Mouse (Mus musculus): ENCODE results near the gene Arsb. TPM values are rescaled to one million over a fixed set of nuclear protein-coding genes. Genes with fewer than 3 reads are reported as not detected.
"Not testable (repeated sequence)": the region's sequence is repeated elsewhere in the genome, so short reads cannot be mapped to it uniquely, and the experiment has no call there.

Arsb gene
- total and polyA plus RNA-seq, 3 experiments: 0.01 to 0.05 TPM; not detected in 1

- H3K4me3 ChIP-seq (ENCODE audit: low read depth, low read length): no peak overlapping the region
- no peaks in the 10 kb centered on the region for H3K36me3 ChIP-seq (replicated peaks)
- H3K27me3 ChIP-seq (ENCODE audit: insufficient read depth, low read length): 0 out of 2 replicates have a peak, but pooled peaks cover 3% of the 10 kb centered on the region
- no peaks in the 10 kb centered on the region for H3K9me3 ChIP-seq (replicated peaks)
- TF ChIP-seq POLR2AphosphoS5 (IDR thresholded peaks at IDR 0.05; ENCODE audit: insufficient replicate concordance, low read depth, low read length): no peak
- TF ChIP-seq GATA2 (IDR thresholded peaks at IDR 0.05; ENCODE audit: borderline replicate concordance, low read depth, low read length): no peak
- no peak for TF ChIP-seq TAL1 (conservative IDR thresholded peaks at IDR 0.05; ENCODE audit: low read depth, low read length)
- no peak for TF ChIP-seq CTCF (IDR thresholded peaks at IDR 0.05; ENCODE audit: low read depth, low read length)
- TF ChIP-seq GATA1 (IDR thresholded peaks at IDR 0.05; ENCODE audit: borderline replicate concordance, low read length): no peak
- no peak for DNase-seq (ENCODE audit: low spot score)
- no peaks in the 10 kb centered on the region for H3K4me1 ChIP-seq (ENCODE audit: insufficient read depth, low read depth, low read length)
- no peak for ATAC-seq (ENCODE audit: extremely low read depth, insufficient number of reproducible peaks, low FRiP score, poor library complexity, severe bottlenecking)
Measured at GRCm38 (mm10) chr13:93978703-93979495, 207.5 kb downstream of the Arsb start.

GRCm38 (mm10) chr13:93979754-93980153 is 208.3 kb downstream of the Arsb start:
- TF ChIP-seq CTCF (IDR thresholded peaks at IDR 0.05; ENCODE audit: low read depth, low read length) (no peak), POLR2AphosphoS5 (IDR thresholded peaks at IDR 0.05; ENCODE audit: insufficient replicate concordance, low read depth, low read length) (no peak), GATA2 (IDR thresholded peaks at IDR 0.05; ENCODE audit: borderline replicate concordance, low read depth, low read length) (no peak), GATA1 (IDR thresholded peaks at IDR 0.05; ENCODE audit: borderline replicate concordance, low read length) (no peak), TAL1 (conservative IDR thresholded peaks at IDR 0.05; ENCODE audit: low read depth, low read length) (no peak)

GRCm38 (mm10) chr13:93984521-93984920 is 213.1 kb downstream of the Arsb start:
- DNase-seq (ENCODE audit: low spot score) (no peak), ATAC-seq (ENCODE audit: extremely low read depth, insufficient number of reproducible peaks, low FRiP score, poor library complexity, severe bottlenecking) (no peak)
- Histone ChIP-seq H3K36me3 (replicated peaks) (no peaks in the 10 kb centered on the region), H3K4me3 (ENCODE audit: low read depth, low read length) (no peak overlapping the region), H3K27me3 (ENCODE audit: insufficient read depth, low read length) (no peaks in the 10 kb centered on the region), H3K9me3 (replicated peaks) (no peaks in the 10 kb centered on the region), H3K4me1 (ENCODE audit: insufficient read depth, low read depth, low read length) (no peaks in the 10 kb centered on the region)
- no peak for TF ChIP-seq POLR2AphosphoS5 (IDR thresholded peaks at IDR 0.05; ENCODE audit: insufficient replicate concordance, low read depth, low read length)
- TF ChIP-seq TAL1 (conservative IDR thresholded peaks at IDR 0.05; ENCODE audit: low read depth, low read length): no peak
- no peak for TF ChIP-seq GATA2 (IDR thresholded peaks at IDR 0.05; ENCODE audit: borderline replicate concordance, low read depth, low read length)
- no peak for TF ChIP-seq CTCF (IDR thresholded peaks at IDR 0.05; ENCODE audit: low read depth, low read length)
- no peak for TF ChIP-seq GATA1 (IDR thresholded peaks at IDR 0.05; ENCODE audit: borderline replicate concordance, low read length)

More at GRCm38 (mm10) chr13:93979754-93980153, 208.3 kb downstream of the Arsb start:
- no peak for ATAC-seq (ENCODE audit: extremely low read depth, insufficient number of reproducible peaks, low FRiP score, poor library complexity, severe bottlenecking)
- no peak overlapping the region for H3K4me3 ChIP-seq (ENCODE audit: low read depth, low read length)
- no peaks in the 10 kb centered on the region for H3K4me1 ChIP-seq (ENCODE audit: insufficient read depth, low read depth, low read length)
- H3K9me3 ChIP-seq (replicated peaks): no peaks in the 10 kb centered on the region
- H3K36me3 ChIP-seq (replicated peaks): no peaks in the 10 kb centered on the region
- no peak for DNase-seq (ENCODE audit: low spot score)
- H3K27me3 ChIP-seq (ENCODE audit: insufficient read depth, low read length): 0 out of 2 replicates have a peak, but pooled peaks cover 3% of the 10 kb centered on the region

- TF ChIP-seq CTCF (IDR thresholded peaks at IDR 0.05; ENCODE audit: low read depth, low read length) (no peak), GATA1 (IDR thresholded peaks at IDR 0.05; ENCODE audit: borderline replicate concordance, low read length) (no peak), POLR2AphosphoS5 (IDR thresholded peaks at IDR 0.05; ENCODE audit: insufficient replicate concordance, low read depth, low read length) (no peak)
- ATAC-seq (ENCODE audit: extremely low read depth, insufficient number of reproducible peaks, low FRiP score, poor library complexity, severe bottlenecking) (no peak), DNase-seq (ENCODE audit: low spot score) (no peak)
- Histone ChIP-seq H3K4me3 (ENCODE audit: low read depth, low read length) (no peak overlapping the region), H3K9me3 (replicated peaks) (no peaks in the 10 kb centered on the region), H3K36me3 (replicated peaks) (no peaks in the 10 kb centered on the region), H3K4me1 (ENCODE audit: insufficient read depth, low read depth, low read length) (no peaks in the 10 kb centered on the region), H3K27me3 (ENCODE audit: insufficient read depth, low read length) (no peaks in the 10 kb centered on the region)
Measured at GRCm38 (mm10) chr13:93985181-93985580, 213.8 kb downstream of the Arsb start.

GRCm38 (mm10) chr13:93985750-93986149 is 214.3 kb downstream of the Arsb start:
- not testable (repeated sequence) for H3K4me1 ChIP-seq (ENCODE audit: insufficient read depth, low read depth, low read length)

GRCm38 (mm10) chr13:93987611-93988010 is 216.2 kb downstream of the Arsb start:
- no peaks in the 10 kb centered on the region for H3K36me3 ChIP-seq (replicated peaks)
- TF ChIP-seq CTCF (IDR thresholded peaks at IDR 0.05; ENCODE audit: low read depth, low read length) (no peak), GATA1 (IDR thresholded peaks at IDR 0.05; ENCODE audit: borderline replicate concordance, low read length) (no peak), TAL1 (conservative IDR thresholded peaks at IDR 0.05; ENCODE audit: low read depth, low read length) (no peak), POLR2AphosphoS5 (IDR thresholded peaks at IDR 0.05; ENCODE audit: insufficient replicate concordance, low read depth, low read length) (no peak), GATA2 (IDR thresholded peaks at IDR 0.05; ENCODE audit: borderline replicate concordance, low read depth, low read length) (no peak)
- H3K4me1 ChIP-seq (ENCODE audit: insufficient read depth, low read depth, low read length): no peaks in the 10 kb centered on the region

More at GRCm38 (mm10) chr13:93985750-93986149, 214.3 kb downstream of the Arsb start:
- not testable (repeated sequence) for ATAC-seq (ENCODE audit: extremely low read depth, insufficient number of reproducible peaks, low FRiP score, poor library complexity, severe bottlenecking); H3K4me3 ChIP-seq (ENCODE audit: low read depth, low read length); DNase-seq (ENCODE audit: low spot score); H3K9me3 ChIP-seq (replicated peaks); H3K27me3 ChIP-seq (ENCODE audit: insufficient read depth, low read length); H3K36me3 ChIP-seq (replicated peaks)

More at GRCm38 (mm10) chr13:93987611-93988010, 216.2 kb downstream of the Arsb start:
- Histone ChIP-seq H3K27me3 (ENCODE audit: insufficient read depth, low read length) (no peaks in the 10 kb centered on the region), H3K9me3 (replicated peaks) (peaks cover 8% of the 10 kb centered on the region; the same call in 1 of the 2 replicates), H3K4me3 (ENCODE audit: low read depth, low read length) (no peak overlapping the region)
- ATAC-seq (ENCODE audit: extremely low read depth, insufficient number of reproducible peaks, low FRiP score, poor library complexity, severe bottlenecking) (no peak), DNase-seq (ENCODE audit: low spot score) (no peak)

All from G1E (cell line).